Mouse (Mus musculus) activated CD4-positive, CD25-positive, alpha-beta regulatory T cell (primary cell): Measurements from ENCODE around the gene Serpina3g. TPM values are rescaled to one million over a fixed set of nuclear protein-coding genes. Genes with fewer than 3 reads are reported as not detected.

Experiments
- polyA plus RNA-seq, 2 experiments: library from polyadenylated mRNA; unstranded; fragments of 100-300 nt; shearing (Covaris generic); gene quantifications; one replicate each; pipeline ENCODE4 v1.2.1; 2017

The Serpina3g gene
- polyA plus RNA-seq: 100 to 1,000 TPM; 208 to 543 TPM

DNA sequence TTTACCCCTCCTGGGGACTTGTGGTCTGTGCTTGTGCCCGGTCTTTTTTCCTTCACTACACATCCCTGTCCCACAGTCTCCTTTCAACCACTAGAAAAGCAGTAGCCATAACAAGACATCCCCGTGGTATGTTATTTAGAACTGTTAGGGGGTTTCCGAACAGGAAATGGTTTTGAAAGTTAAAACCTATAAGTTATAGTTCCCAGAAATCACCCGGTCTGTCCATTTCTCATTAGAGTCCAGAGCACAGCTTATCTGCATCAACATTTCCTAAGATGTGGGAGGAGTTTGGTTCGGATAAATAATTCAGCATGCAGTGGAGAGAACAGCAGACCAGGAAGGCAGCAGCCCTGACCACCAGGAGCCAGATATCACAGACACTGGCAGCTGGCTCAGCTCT is at the start of gene Serpina3g:
Serpina3g (plus strand) TSS at position 331 of the 400 bp plus-strand sequence.

DNA sequence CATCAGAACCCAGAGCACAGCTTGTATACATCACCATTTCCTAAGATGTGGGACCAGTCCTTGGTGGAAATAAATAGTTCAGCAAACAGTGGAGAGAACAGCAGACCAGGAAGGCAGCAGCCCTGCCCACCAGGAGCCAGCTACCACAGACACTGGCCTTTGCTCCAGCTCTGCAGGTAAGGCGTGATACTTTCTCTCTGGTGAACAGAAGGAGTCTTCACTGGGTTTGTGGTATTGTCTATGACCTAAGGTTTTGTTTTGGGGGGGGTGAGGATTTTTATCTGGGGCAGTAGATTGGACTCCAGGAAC is 21.6 kb upstream of the Serpina3g start, which contains the start of gene Serpina3f:
Serpina3f (plus strand) TSS at position 100 of the 309 bp plus-strand sequence.

DNA sequence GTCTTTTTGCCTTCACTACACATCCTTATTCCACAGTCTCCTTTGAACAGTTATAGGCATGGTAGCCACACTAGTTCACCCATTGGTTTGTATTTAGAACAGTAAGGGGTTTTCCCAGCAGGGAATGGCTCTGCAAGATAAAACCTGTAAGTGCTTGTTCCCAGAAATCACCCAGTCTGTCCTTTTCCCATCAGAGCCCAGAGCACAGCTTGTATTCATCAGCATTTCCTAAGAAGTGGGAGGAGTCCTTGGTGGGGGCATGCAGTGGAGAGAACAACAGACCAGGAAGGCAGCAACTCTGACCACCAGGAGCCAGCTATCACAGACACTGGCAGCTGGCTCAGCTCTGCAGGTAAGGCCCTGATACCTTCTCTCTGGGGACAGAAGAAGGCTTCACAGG is 26.8 kb downstream of the Serpina3g start, which contains the start of gene Serpina3i:
Serpina3i (plus strand) TSS at position 260 of the 400 bp plus-strand sequence.

Other genes with a start within 250 kb of the Serpina3g start
- gene Serpina11, start 246.3 kb upstream of the Serpina3g start, polyA plus RNA-seq: under 1 TPM in 1 of 2 experiments, not detected in 1; 0.32 TPM
- gene Serpina9, start 222.5 kb upstream of the Serpina3g start, polyA plus RNA-seq: 1 to 10 TPM in 1 of 2 experiments, under 1 TPM in 1; 0.23 to 1.1 TPM
- gene Serpina12, start 191.8 kb upstream of the Serpina3g start, polyA plus RNA-seq: not detected
- gene Serpina5, start 135.1 kb upstream of the Serpina3g start, polyA plus RNA-seq: not detected
- gene Serpina3a, start 123.5 kb upstream of the Serpina3g start, polyA plus RNA-seq: under 1 TPM in 1 of 2 experiments, not detected in 1; 0.14 TPM
- gene Serpina3b, start 108.2 kb upstream of the Serpina3g start, polyA plus RNA-seq: under 1 TPM in 1 of 2 experiments, not detected in 1; 0.14 TPM
- not detected for gene Serpina3c, start 82.4 kb upstream of the Serpina3g start, polyA plus RNA-seq
- gene Serpina3f, start 21.7 kb upstream of the Serpina3g start, polyA plus RNA-seq: 10 to 100 TPM; 21.4 to 31.2 TPM
- under 1 TPM in 1 of 2 experiments, not detected in 1; 0.48 TPM for gene Serpina3i, start 26.9 kb downstream of the Serpina3g start, polyA plus RNA-seq
- not detected for gene Serpina3j, start 78.3 kb downstream of the Serpina3g start, polyA plus RNA-seq
- gene Serpina3k, start 102.2 kb downstream of the Serpina3g start, polyA plus RNA-seq: not detected
- gene Serpina3m, start 102.2 kb downstream of the Serpina3g start, polyA plus RNA-seq: not detected
- gene Serpina3n, start 170.5 kb downstream of the Serpina3g start, polyA plus RNA-seq: under 1 TPM in 1 of 2 experiments, not detected in 1; 0.31 TPM
- not detected for gene Gsc, start 237.1 kb downstream of the Serpina3g start, polyA plus RNA-seq